Mouse (Mus musculus) embryonic fibroblast, embryonic 13.5 days (primary cell): Measurements from ENCODE around the gene Spdef. TPM values are rescaled to one million over a fixed set of nuclear protein-coding genes. Genes with fewer than 3 reads are reported as not detected.

ENCODE experiments used
- H3K27ac ChIP-seq: 2 replicates; pipeline ENCODE4 v1.5.1; 2012; ENCODE audit warnings: low read length, control low read depth, inconsistent platforms; ENCODE audit not compliant: insufficient read depth
- H3K4me1 ChIP-seq: 2 replicates; pipeline ENCODE4 v1.6.1; 2011; ENCODE audit warnings: low read length; ENCODE audit not compliant: control insufficient read depth, insufficient read depth
- H3K4me3 ChIP-seq: 2 replicates; pipeline ENCODE4 v1.5.1; 2011; ENCODE audit warnings: mild to moderate bottlenecking, control low read depth, low read length; ENCODE audit not compliant: insufficient read depth
- CTCF ChIP-seq: IDR thresholded peaks from 2 replicates; pipeline ENCODE4 v1.5.1; 2011; ENCODE audit warnings: mild to moderate bottlenecking, control low read depth, low read length, moderate library complexity, borderline replicate concordance; ENCODE audit not compliant: insufficient read depth
- POLR2A ChIP-seq: IDR thresholded peaks from 2 replicates; pipeline ENCODE4 v1.6.1; 2011; ENCODE audit warnings: low read depth, mild to moderate bottlenecking, control low read depth, low read length, moderate library complexity
- polyA plus RNA-seq: library from polyadenylated mRNA; stranded (reverse); fragments of >200 nt; gene quantifications from 2 replicates; pipeline ENCODE4 v1.2.4, GENCODE M21; 2011; ENCODE audit warnings: low read depth; ENCODE audit not compliant: missing spikeins, insufficient read length

The Spdef gene
- not detected in 2 replicates for polyA plus RNA-seq

DNA sequence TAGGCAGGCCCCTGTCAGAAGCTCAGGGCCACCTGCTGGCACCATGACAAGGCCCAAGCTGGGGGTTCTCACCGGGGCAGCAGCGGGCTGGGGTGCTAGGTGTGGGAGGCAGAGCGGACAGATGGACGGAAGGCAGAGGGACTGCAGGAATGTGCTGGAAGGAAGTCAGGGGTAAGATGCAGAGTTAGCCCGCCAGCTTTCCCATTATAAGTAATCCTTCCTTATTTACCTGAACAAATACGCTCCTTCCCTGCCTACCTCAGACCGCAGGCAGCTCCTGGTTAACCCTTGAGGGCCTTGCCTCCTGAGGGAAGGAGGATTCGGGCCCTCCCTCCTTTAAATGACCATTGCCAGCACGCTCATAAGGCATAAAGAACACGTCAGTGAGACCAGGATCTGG, at the start of gene Spdef:
TSS of gene Spdef (minus strand) at position 186 of the 400 bp plus-strand sequence.
- Histone ChIP-seq H3K4me3 (no peak within 1 kb of the TSS), H3K4me1 (no peaks in the 10 kb centered on the region), H3K27ac (no peak within 1 kb of the TSS)
- no peak for TF ChIP-seq POLR2A
- no peak for TF ChIP-seq CTCF

DNA sequence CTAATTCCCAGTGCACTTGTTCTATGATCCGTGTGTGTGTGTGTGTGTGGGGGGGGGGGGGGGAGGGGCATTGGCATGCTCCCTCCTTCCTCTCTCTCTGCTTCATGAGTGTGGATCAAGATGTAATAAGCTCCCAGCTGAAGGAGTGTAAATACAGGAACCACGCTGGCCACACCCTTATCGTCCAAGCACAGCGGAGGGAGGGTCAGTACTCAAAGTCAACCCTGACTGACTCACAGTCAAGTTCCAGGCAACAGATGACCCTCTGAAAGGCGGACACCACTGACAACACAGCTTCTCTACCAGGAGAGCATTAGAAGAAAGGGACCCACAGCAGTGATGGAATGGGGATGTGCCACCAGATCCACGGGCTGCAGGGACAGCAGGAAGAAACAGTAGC, 49.1 kb upstream of the Spdef start:
- TF ChIP-seq CTCF (no peak), POLR2A (no peak)
- Histone ChIP-seq H3K27ac (no peak overlapping the region), H3K4me1 (peaks cover 6% of the 10 kb centered on the region), H3K4me3 (no peak overlapping the region)

DNA sequence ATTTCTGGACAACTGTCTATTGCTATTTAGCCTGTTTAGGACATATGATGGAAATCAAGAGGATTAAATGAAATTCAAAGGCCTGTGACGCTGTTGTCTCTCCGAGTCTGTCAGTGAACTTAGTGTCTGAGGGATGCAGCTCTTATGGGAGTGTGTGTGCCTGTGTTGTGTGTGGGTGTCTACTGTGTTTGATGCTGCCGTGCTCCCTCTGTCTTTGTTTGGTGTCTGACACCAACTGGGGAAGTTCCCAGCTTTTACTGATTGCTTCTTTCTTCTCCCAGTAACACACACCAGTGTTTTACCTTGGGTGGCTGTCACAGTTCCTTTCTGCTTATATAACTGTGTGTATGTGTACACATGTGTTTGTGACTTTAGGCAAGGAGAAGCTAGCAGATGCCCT, 45.4 kb upstream of the Spdef start:
- TF ChIP-seq POLR2A (no peak), CTCF (no peak)
- H3K4me3 ChIP-seq: no peak overlapping the region
- H3K4me1 ChIP-seq: no peaks in the 10 kb centered on the region
- no peak overlapping the region for H3K27ac ChIP-seq

DNA sequence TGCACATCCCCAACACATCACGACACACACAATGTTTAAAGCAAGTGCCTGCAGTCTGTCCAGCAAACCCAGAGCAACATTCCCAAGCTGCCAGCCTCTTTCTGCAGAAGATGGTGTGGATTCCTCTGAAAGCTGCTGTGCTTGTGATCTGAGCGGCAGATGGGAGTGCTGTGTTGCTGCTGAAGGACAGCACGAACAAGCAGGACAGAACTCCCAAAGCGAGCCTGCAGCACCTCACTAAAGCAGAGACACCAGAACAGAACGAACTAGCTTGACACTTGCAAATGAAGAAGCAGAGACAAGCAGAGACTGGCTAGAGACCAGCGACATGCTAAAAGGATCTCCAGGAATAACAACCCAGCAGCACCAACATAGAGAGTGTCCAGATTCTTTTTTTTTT, 42.9 kb upstream of the Spdef start:
- H3K4me3 ChIP-seq: no peak overlapping the region
- no peak for TF ChIP-seq CTCF
- no peak for TF ChIP-seq POLR2A
- H3K27ac ChIP-seq: no peak overlapping the region
- H3K4me1 ChIP-seq: peaks cover 3% of the 10 kb centered on the region; the same call in 1 of the 2 replicates

DNA sequence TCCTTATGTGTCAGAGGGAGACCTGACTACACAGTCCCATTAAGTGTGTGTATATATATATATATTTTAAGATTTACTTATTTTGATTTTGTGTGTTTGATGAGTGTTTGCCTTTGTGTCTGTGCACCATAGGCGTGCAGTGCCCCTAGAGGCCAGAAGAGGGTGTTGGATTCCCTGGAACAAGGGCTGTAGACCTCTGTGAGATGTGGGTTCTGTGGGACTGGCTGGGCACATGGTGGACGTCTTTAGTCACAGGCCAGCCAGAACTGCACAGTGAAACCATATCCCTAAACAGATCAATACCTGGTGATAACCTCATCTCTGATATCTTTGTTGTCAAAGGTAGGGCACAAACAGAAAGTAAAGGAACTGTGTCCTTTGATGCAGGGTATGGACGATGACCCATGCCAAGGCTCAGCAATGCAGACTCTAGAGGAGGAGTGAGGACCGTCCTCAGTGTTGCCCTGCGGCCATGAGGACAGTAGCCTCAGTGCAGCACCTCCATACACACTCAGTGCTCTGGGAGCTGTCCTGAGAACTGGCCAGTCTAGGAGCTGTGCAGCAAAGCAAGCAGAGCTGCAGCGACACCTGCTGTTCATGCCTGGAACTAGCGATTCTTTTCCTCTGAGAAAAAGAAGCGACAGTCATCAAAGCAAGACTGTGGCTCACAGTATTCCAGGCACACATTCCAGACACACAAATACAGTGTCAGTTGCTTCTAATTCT, 40.2 kb upstream of the Spdef start:
- Histone ChIP-seq H3K27ac (no peak overlapping the region), H3K4me1 (peaks cover 3% of the 10 kb centered on the region; the same call in 1 of the 2 replicates), H3K4me3 (no peak overlapping the region)
- peak; percentile 84; the same call in 1 of the 2 replicates for TF ChIP-seq CTCF
- TF ChIP-seq POLR2A: no peak

DNA sequence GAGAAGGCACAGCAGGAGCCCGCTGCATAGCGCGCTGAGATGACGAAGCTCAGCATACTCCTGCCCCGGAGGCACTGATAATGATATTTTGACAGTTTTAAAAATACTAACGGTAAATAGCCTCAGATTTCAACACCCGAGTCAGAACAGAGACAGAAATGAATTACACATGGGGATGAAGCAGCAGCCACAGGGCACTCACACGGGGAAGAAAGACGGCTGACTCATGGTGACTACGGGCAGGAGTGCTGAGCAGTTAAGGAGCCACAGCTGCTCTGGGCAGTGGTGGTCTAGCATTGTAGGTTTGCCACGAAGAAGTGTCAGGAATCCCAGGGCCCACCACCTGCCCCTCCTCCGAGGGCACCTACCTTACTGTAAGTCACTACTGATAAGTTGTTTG, 38.8 kb upstream of the Spdef start:
- no peak for TF ChIP-seq CTCF
- Histone ChIP-seq H3K4me1 (peaks cover 3% of the 10 kb centered on the region; the same call in 1 of the 2 replicates), H3K27ac (peak overlapping the region; percentile 25; the same call in 1 of the 2 replicates), H3K4me3 (no peak overlapping the region)

DNA sequence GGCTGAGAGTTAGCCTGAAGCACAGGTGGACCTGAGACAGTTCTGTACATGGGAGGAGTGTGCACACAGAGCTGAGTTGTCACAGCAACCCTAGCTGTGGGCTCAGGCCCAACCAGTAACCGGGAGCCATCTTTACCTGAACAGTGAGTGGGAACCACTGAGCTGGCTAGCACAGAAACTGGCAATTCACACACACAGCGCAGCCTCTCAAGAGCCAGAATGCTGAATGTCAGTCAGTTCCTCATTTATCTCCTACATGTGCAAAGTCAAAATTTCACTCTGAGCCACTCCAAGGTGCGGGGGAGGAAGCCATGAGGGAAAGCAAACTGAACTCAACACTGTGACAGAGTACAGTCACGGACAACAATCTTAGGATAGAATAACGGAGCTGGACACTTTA, 38.4 kb upstream of the Spdef start:
- no peak overlapping the region for H3K4me3 ChIP-seq
- no peak for TF ChIP-seq POLR2A
- no peak for TF ChIP-seq CTCF
- H3K27ac ChIP-seq: no peak overlapping the region
- peaks cover 3% of the 10 kb centered on the region; the same call in 1 of the 2 replicates for H3K4me1 ChIP-seq

DNA sequence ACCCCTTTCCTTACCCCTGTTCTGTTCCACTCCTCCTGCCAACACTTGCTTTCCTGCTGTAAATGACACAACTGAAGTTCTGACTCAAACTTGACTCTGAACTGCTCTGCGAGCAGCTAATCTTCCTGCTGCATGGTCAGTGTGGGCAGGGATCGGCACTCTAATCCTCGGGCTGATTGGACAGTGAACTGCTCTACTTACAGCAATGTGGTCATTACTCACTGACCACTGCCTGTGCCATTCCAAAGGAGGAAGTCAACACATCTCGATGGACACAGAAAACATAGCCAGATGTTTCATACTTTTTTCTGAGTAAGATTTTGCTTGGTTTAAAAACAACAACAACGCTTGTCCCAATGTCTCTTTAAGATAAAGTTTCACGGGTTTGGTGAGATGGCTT, 36.3 kb upstream of the Spdef start:
- H3K27ac ChIP-seq: no peak overlapping the region
- no peak overlapping the region for H3K4me3 ChIP-seq
- TF ChIP-seq CTCF (no peak), POLR2A (no peak)
- peaks cover 3% of the 10 kb centered on the region; the same call in 1 of the 2 replicates for H3K4me1 ChIP-seq

DNA sequence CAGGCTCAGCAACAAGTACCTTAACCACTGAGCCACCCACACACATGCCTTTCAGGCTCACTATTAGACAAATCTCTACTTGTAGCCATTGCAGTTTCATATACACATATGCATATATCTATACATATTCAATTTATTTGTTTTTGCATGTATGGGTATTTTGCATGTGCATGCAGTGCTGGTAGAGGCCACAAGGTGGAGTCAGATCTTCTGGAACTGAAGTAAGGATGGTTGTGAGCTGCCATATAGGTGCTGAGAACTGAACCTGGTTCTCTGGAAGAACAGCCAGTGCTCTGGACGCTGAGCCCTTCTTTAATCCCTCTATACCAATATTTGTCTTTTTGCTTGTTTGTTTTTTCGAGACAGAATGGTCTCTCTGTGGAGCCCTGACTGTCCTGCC, 35.7 kb upstream of the Spdef start:
- TF ChIP-seq CTCF (no peak), POLR2A (no peak)
- H3K4me3 ChIP-seq: no peak overlapping the region
- no peak overlapping the region for H3K27ac ChIP-seq
- H3K4me1 ChIP-seq: peaks cover 3% of the 10 kb centered on the region; the same call in 1 of the 2 replicates

DNA sequence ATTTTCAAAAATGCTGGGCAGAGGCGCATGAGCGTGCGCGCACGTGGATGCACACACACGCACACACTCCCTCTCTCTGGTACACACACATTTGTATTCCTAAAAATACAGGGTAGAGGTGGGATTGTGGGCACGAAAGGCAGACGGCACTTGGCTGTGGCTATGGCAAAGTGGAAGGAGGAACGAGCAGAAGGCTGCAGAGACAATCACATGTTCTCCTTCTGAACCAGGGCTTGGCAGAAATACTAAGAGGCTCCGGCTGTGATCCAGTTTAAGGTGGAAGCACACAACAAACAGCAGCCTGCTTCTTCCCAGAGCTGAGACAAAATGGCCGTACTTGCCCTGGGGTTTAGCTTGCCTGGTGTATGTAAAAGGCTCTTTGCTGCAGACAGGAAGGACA, 34.1 kb upstream of the Spdef start:
- Histone ChIP-seq H3K4me3 (no peak overlapping the region), H3K27ac (no peak overlapping the region), H3K4me1 (peaks cover 3% of the 10 kb centered on the region; the same call in 1 of the 2 replicates)
- no peak for TF ChIP-seq CTCF
- no peak for TF ChIP-seq POLR2A

DNA sequence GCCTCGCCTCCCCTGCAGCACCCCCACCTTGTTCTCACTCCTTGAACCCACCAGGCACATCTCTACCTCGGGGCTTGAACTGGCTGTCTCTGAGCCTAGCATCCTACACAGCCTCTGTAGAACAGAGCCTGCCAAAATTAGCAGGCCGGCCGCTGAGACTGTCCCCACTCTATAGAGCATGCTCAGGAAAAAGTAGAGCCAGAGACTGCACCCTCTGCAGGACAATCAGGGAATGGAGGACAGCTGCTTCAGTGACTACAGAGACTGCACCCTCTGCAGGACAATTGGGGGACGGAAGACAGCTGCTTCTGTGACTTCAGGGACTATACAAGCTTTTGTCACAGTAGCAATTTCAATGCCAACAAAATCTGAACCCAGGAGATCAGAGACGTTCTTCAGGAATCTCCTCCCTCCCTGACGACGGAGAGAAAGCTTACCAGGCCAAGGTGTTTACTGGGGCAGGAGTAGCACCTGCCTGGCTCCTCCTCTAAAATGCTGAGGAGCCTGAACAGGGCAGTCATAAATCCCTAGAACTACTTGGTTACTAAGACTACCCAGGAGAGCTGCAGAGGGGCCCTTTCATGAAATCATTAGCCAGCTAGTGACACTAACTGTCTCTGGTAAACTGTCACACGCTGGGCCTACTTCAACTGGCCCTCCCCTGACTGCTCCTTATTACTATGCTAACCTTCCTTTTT, 33.0 kb upstream of the Spdef start:
- Histone ChIP-seq H3K4me1 (no peaks in the 10 kb centered on the region), H3K27ac (no peak overlapping the region), H3K4me3 (no peak overlapping the region)
- TF ChIP-seq POLR2A (no peak), CTCF (peak; percentile 66; the same call in 1 of the 2 replicates)
